Mouse (Mus musculus): ENCODE results near the gene B4galnt1. TPM values are rescaled to one million over a fixed set of nuclear protein-coding genes. Genes with fewer than 3 reads are reported as not detected.

The B4galnt1 gene
- total RNA-seq, 1 experiment from 2014 or later, result 246 TPM

GRCm38 (mm10) chr10:127165654-127166403 lies 804 bp downstream of the B4galnt1 start:
- peak; percentile 27 for ATAC-seq (ENCODE audit: extremely low read depth, insufficient number of reproducible peaks, low FRiP score, poor library complexity, severe bottlenecking)

DNA sequence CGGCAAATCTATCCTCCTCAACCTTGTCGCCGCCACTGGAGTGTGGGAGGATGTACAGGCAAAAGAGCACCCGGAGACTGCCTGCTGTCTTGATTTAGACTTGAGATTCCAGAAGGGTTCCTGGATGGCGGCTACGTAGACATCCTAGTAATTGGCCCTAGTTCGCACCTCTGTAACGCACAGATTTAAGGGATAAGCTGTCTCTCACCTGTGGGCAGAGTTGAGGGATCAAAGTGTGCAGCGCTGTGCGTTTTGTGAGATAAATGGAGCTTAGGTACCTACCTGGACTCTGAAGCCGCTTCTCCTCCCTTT lies 1.3 kb downstream of the B4galnt1 start:
- no peak for ATAC-seq (ENCODE audit: extremely low read depth, insufficient number of reproducible peaks, low FRiP score, poor library complexity, severe bottlenecking)

- no peak for ATAC-seq (ENCODE audit: extremely low read depth, insufficient number of reproducible peaks, low FRiP score, poor library complexity, severe bottlenecking)
Observed at GRCm38 (mm10) chr10:127166771-127167613, 2.0 kb downstream of the B4galnt1 start.

DNA sequence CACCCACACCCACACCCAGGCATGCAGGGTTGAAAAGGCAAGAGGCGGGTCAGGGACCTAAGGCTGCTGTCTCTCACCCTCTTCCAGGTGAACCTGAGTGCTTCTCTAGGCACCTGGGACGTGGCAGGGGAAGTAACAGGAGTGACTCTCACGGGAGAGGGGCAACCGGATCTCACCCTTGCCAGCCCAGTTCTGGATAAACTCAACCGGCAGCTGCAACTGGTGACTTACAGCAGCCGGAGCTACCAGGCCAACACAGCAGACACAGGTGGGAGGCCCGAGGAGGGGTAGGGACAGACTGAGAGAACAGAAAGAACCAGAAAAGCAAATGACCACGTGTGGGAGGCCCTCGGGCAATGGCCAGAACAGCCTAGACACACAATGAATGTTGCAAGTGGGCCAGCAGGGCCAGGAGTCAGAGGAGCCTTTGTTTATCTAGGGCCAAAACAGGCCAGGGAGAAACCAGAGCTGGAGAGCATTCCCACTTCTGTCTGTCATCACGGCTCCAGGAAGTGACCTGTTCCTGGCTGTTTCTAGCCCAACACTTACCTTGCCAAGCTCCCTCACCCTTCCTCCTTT lies 2.7 kb downstream of the B4galnt1 start:
- ATAC-seq (ENCODE audit: extremely low read depth, insufficient number of reproducible peaks, low FRiP score, poor library complexity, severe bottlenecking), result no peak

DNA sequence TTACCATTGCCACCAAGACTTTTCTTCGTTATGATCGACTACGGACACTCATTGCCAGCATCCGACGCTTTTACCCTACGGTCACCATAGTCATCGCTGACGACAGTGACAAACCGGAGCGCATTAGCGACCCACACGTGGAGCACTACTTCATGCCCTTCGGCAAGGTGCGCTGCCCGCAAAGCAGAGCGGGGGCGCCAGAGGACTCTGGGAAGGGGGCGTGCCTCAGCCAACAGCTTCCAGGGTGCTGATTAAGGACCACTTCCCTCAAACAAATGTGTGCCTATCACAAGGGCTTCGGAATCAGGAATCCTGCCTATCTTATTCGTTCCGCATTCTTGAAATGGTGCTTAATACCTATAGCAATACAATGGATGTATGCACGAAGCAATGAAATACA lies 5.0 kb downstream of the B4galnt1 start:
- ATAC-seq (ENCODE audit: extremely low read depth, insufficient number of reproducible peaks, low FRiP score, poor library complexity, severe bottlenecking), result no peak

GRCm38 (mm10) chr10:127170837-127171272 lies 5.8 kb downstream of the B4galnt1 start:
- peak; percentile 64 for ATAC-seq (ENCODE audit: extremely low read depth, insufficient number of reproducible peaks, low FRiP score, poor library complexity, severe bottlenecking)

DNA sequence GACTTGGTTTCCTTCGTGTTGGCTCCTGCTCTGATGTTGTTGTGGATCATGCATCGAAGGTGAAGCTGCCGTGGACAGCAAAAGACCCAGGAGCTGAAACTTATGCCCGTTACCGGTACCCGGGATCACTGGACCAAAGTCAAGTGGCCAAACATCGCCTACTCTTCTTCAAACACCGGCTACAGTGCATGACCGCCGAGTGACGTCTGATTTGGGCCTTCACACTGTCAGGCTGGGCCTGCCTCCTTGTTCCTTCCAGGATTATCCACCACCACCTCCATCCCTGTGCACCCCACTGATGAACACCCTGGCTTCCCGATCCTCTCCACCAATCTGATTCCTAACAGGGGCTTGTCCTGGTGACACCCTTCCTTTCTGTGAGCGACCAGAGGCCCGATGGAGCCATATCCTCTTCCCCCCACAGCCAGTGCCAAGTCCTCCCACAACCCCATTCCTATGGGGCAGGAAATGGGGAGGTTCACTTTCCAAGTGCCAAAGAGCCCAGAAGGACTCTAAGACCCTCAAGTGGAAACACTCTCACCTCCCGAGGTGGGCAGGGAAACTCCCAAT lies 6.7 kb downstream of the B4galnt1 start:
- no peak for ATAC-seq (ENCODE audit: extremely low read depth, insufficient number of reproducible peaks, low FRiP score, poor library complexity, severe bottlenecking)

GRCm38 (mm10) chr10:127173148-127174065 lies 8.4 kb downstream of the B4galnt1 start:
- ATAC-seq (ENCODE audit: extremely low read depth, insufficient number of reproducible peaks, low FRiP score, poor library complexity, severe bottlenecking), result no peak

DNA sequence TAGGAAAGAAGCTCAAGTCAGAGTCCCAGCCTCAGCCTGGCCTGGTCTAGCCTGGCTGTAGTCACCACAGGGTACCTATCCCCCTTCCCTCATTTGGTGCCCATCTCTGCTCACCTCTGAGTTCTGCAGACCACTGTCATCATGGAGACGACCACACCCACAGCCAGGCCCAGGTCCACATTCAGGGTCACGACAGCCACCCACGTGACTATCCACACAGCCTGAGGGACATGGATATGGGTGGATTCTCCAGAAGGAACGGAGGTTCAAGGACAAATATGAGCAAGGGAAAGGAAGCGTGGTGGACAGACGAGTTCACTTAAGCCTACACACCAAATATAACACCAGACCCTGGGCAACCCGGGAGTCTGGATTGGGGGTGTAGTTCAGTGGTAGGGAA lies 9.1 kb downstream of the B4galnt1 start:
- no peak for ATAC-seq (ENCODE audit: extremely low read depth, insufficient number of reproducible peaks, low FRiP score, poor library complexity, severe bottlenecking)

GRCm38 (mm10) chr10:127176228-127176627 lies 11.2 kb downstream of the B4galnt1 start:
- ATAC-seq (ENCODE audit: extremely low read depth, insufficient number of reproducible peaks, low FRiP score, poor library complexity, severe bottlenecking), result no peak

GRCm38 (mm10) chr10:127176756-127177155 lies 11.7 kb downstream of the B4galnt1 start:
- ATAC-seq (ENCODE audit: extremely low read depth, insufficient number of reproducible peaks, low FRiP score, poor library complexity, severe bottlenecking), result no peak

DNA sequence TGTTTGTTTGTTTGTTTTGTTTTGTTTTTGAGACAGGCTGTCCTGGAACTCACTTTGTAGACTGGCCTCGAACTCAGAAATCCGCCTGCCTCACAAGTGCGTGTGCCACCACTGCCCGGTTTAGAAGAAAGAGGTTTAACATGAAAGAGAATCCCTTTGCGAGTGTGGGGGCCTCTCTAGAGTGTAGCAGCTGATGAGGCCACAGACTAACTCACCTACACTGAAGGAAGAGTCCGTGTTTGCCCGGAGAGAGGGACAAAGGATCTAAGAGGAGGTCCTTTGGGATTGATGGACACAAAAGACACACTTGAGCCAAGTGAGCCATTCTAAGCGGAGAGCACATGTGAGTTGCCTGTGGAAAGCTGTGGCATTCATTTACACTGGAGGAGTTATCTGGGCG lies 12.2 kb downstream of the B4galnt1 start:
- ATAC-seq (ENCODE audit: extremely low read depth, insufficient number of reproducible peaks, low FRiP score, poor library complexity, severe bottlenecking), result no peak

DNA sequence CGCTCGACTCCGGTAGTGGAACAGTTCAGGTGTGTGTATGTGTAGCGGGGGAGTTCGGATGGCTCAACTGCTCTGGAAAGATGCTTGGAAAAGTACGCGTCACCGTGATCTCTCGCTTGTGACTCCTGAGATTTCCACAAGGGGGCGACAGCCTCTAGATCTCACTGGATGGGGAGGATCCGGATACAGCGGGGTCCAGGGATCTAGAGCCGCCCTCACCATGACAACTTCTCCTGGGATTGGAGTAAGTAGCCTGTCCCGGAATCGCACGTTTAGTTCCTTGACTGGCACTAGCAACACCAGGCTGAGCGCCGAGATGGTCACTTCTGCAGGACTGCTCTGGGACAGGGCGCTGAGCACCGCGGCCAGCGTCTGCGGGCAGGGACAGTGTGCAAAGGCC lies 12.7 kb downstream of the B4galnt1 start:
- peak; percentile 63 for ATAC-seq (ENCODE audit: extremely low read depth, insufficient number of reproducible peaks, low FRiP score, poor library complexity, severe bottlenecking)

DNA sequence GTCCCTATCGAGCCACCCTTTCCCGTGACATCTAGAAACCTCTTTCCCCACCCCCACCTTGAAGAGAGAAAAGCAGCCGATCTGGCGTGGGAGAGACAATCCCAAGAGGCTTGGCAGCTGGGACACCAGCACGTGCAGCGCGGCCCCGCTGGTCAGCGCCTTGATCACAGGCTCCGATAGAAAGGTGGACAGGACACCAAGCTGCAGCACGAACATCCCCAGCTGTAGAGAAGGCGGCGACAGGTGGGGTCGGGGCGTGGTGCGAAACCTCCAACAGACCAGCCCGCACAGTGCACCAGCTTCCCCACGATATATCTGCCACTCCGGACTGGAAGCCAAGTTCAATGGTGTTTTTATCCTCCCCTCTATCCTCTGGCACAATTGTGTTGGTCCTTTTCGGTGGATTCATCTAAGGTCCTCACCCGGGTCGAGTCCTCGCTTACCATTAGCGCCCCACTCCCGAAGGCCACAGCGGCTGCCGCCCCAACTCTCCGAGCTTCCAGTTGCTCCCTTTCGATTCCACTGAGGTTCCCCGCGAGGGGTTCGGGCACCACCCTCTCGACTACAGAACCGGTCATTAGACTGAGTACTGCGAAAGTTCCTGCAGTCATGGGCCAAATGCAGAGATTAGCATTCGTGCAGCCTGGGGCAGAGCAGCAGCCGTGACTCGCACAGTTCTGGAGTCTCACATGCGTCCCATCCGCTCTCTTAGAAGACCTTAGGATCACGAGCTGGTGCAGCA lies 13.4 kb downstream of the B4galnt1 start:
- no peak for ATAC-seq (ENCODE audit: extremely low read depth, insufficient number of reproducible peaks, low FRiP score, poor library complexity, severe bottlenecking)

GRCm38 (mm10) chr10:127179871-127180694 lies 15.1 kb downstream of the B4galnt1 start, which contains the start of gene Slc26a10:
TSS of gene Slc26a10 (minus strand) at chr10:127180645.
- no peak for ATAC-seq (ENCODE audit: extremely low read depth, insufficient number of reproducible peaks, low FRiP score, poor library complexity, severe bottlenecking)

GRCm38 (mm10) chr10:127180695-127181047 lies 15.6 kb downstream of the B4galnt1 start:
- no peak for ATAC-seq (ENCODE audit: extremely low read depth, insufficient number of reproducible peaks, low FRiP score, poor library complexity, severe bottlenecking)

- ATAC-seq (ENCODE audit: extremely low read depth, insufficient number of reproducible peaks, low FRiP score, poor library complexity, severe bottlenecking), result no peak
Observed at GRCm38 (mm10) chr10:127181566-127181965, 16.5 kb downstream of the B4galnt1 start.

Measured in neutrophil, adult 5-6 weeks (primary cell).